Mouse (Mus musculus) intestine, embryonic 16.5 days (tissue): ENCODE measurements around the gene E030025P04Rik. TPM values are rescaled to one million over a fixed set of nuclear protein-coding genes. Genes with fewer than 3 reads are reported as not detected.
A peak's percentile ranks its signal among the peaks of the same experiment; 100 is the strongest.

Experiments
- ATAC-seq: fragments of 200-750 bp; cut with Nextera tagmentation; 2 replicates; pipeline ENCODE4 v1.8.0; 2017; ENCODE audit warnings: moderate TSS enrichment, moderate library complexity
- H3K27ac ChIP-seq: fragments of 300-500 bp; sonication (generic); 2 replicates; pipeline ENCODE4 v1.5.1; 2014; ENCODE audit warnings: mild to moderate bottlenecking, low read length
- H3K27me3 ChIP-seq: fragments of 300-500 bp; sonication (generic); replicated peaks from 2 replicates; pipeline ENCODE4 v1.6.1; 2014; ENCODE audit warnings: low read length, control low read depth, mixed read lengths; ENCODE audit not compliant: control insufficient read depth, insufficient read depth
- H3K36me3 ChIP-seq: fragments of 300-500 bp; sonication (generic); 2 replicates; pipeline ENCODE4 v1.6.1; 2014; ENCODE audit warnings: low read length, control low read depth; ENCODE audit not compliant: control insufficient read depth, insufficient read depth
- H3K4me1 ChIP-seq: fragments of 300-500 bp; sonication (generic); 2 replicates; pipeline ENCODE4 v1.6.1; 2014; ENCODE audit warnings: low read length, control low read depth, mixed read lengths; ENCODE audit not compliant: control insufficient read depth, insufficient read depth
- H3K4me2 ChIP-seq: fragments of 300-500 bp; sonication (generic); 2 replicates; pipeline ENCODE4 v1.6.1; 2014; ENCODE audit warnings: low read depth, low read length, control low read depth
- H3K4me3 ChIP-seq: fragments of 300-500 bp; sonication (generic); 2 replicates; pipeline ENCODE4 v1.5.1; 2014; ENCODE audit warnings: mild to moderate bottlenecking, low read length
- H3K9ac ChIP-seq: fragments of 300-500 bp; sonication (generic); 2 replicates; pipeline ENCODE4 v1.6.1; 2014; ENCODE audit warnings: low read depth, low read length
- H3K9me3 ChIP-seq: fragments of 300-500 bp; sonication (generic); 2 replicates; pipeline ENCODE4 v1.6.1; 2016; ENCODE audit warnings: low read length, control low read depth; ENCODE audit not compliant: control insufficient read depth
- WGBS: fragments of 180-500 bp; shearing (Covaris S2); extraction: QIAGEN DNeasy Blood & Tissue Kit; methylation state at CpG from one replicate; pipeline ENCODE4 v1.1.7; 2014; 5-methylcytosine and 5-hydroxymethylcytosine counted together
- polyA plus RNA-seq: library from polyadenylated mRNA; unstranded; fragments of >200 nt; fragmentation: Nextera tagmentation; extraction: Ambion mirVana; gene quantifications from 2 replicates; pipeline ENCODE4 v1.2.1, GENCODE M21; 2015

E030025P04Rik gene
- polyA plus RNA-seq, 1 experiment from 2014 or later: not detected

DNA sequence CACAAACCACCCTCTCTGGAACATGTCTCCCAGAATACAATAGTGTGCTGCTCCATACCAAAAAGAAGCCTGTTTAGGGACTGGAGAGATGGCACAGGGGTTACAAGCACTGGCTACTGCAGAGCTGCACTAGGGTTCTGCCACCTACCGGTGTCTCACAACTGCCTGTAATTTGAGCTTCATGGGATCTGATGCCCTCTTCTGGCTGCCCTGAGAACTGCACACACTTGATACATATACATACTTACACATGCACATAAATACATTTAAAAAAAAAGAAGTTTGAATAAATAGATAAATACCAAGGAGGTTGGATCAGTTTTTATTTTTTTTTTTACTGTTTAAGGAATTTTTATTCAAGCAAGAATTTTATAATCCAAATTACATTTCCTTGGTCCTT is 28.1 kb upstream of the E030025P04Rik start:
- Histone ChIP-seq H3K9me3 (peaks cover 4% of the 10 kb centered on the region; the same call in 1 of the 2 replicates), H3K9ac (no peak overlapping the region), H3K36me3 (no peaks in the 10 kb centered on the region; the same call in 1 of the 2 replicates), H3K4me1 (no peaks in the 10 kb centered on the region), H3K27ac (no peak overlapping the region), H3K27me3 (no peaks in the 10 kb centered on the region), H3K4me2 (no peak overlapping the region), H3K4me3 (no peak overlapping the region)
- ATAC-seq: no peak
- 81% methylated on average over 1 of the region's 1 CpGs for WGBS

DNA sequence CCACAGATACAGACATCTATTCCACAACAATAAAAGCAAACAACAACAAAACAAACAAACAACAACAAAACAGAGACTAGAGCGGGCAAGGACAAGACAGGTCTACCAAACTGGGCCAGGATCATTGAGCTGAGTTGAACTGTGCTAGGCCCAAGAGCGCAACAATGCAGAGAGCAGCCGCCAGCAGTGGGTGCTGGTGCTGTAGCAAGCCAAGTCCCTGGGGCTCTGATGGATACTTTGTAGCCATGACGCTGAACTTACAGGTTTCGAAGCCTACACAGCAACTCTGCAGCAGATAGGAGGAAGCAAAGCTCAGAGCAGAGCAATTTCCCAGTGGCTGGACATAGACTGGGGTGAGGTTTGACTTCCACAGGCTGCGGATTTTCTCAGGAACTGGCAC is 26.6 kb upstream of the E030025P04Rik start:
- H3K36me3 ChIP-seq: no peaks in the 10 kb centered on the region; the same call in 1 of the 2 replicates
- no peak overlapping the region for H3K27ac ChIP-seq
- 94% methylated on average over 6 of the region's 6 CpGs for WGBS
- H3K9ac ChIP-seq: no peak overlapping the region
- no peaks in the 10 kb centered on the region for H3K27me3 ChIP-seq
- no peak overlapping the region for H3K4me3 ChIP-seq
- H3K9me3 ChIP-seq: peaks cover 4% of the 10 kb centered on the region; the same call in 1 of the 2 replicates
- no peak overlapping the region for H3K4me2 ChIP-seq
- no peaks in the 10 kb centered on the region for H3K4me1 ChIP-seq
- ATAC-seq: no peak

DNA sequence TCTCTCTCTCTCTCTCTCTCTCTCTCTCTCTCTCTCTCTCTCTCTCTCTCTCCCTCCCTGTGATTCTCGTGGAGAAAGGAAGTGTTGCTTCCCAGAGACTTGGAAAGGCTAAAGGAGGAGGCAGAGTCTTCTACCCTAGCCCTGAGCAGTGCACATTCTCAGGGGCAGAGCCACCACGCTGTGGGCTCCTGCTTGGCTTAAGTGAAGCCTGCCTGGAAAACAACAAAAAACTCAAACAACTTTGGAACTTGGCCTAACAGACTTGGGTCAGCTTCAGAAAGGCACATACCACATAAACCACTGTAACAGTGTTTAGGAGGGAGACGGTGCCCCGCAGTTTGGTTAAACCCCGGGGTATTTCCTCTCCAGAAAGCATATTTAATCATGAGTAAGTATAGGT is 13.5 kb upstream of the E030025P04Rik start:
- Histone ChIP-seq H3K36me3 (no peaks in the 10 kb centered on the region), H3K27ac (no peak overlapping the region), H3K9ac (no peak overlapping the region), H3K4me2 (no peak overlapping the region), H3K4me3 (no peak overlapping the region), H3K27me3 (no peaks in the 10 kb centered on the region), H3K4me1 (no peaks in the 10 kb centered on the region), H3K9me3 (no peaks in the 10 kb centered on the region)
- WGBS: 63% methylated on average over 5 of the region's 5 CpGs
- ATAC-seq: no peak

DNA sequence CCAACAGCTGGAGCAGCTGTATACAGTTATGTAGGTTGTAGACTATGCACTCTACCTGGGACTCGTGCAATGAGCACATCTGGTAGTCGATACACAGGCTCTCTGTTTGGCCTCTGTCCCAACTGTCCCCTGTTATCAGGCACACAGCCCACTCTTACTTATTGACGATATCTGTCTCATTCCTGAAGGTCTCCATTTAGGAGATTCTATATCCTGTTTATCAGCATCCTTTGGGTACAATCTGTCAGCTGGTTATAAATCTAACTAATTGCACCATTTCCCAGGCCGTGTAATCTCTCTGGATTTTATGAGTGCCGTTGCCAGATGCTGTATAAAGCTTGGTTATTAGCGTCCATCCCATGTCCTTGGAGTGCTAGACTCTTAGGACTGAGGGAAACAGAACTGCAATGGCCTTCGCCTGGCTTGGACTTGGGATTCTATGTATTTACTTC is 747 bp upstream of the E030025P04Rik start:
- Histone ChIP-seq H3K27ac (no peak overlapping the region), H3K4me2 (no peak overlapping the region), H3K27me3 (no peaks in the 10 kb centered on the region), H3K9ac (no peak overlapping the region), H3K36me3 (no peaks in the 10 kb centered on the region), H3K9me3 (no peaks in the 10 kb centered on the region), H3K4me1 (no peaks in the 10 kb centered on the region), H3K4me3 (no peak overlapping the region)
- WGBS: 27% methylated on average over 7 of the region's 7 CpGs
- ATAC-seq: peak; percentile 73

DNA sequence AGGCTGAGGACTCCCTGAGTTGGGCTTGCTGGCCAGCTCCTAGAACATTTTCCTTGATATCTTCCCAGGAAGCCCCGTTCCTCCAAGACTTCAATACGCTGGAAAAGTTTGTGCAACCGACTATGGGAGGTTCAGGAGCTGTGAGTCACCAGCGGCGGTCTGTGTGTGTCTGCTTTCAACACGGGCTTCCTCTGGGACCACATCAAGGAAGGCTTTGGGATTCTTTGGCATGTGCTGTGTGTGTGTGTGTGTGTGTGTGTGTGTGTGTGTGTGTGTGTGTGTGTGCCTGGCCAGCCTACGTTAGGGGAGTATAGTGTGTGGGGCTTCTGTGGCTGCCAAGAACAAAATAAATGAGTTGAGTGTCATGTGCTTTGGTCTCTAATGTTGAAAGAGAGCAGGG is 17.7 kb downstream of the E030025P04Rik start:
- Histone ChIP-seq H3K9me3 (no peaks in the 10 kb centered on the region), H3K4me3 (no peak overlapping the region), H3K9ac (no peak overlapping the region), H3K4me2 (no peak overlapping the region), H3K27me3 (no peaks in the 10 kb centered on the region), H3K4me1 (no peaks in the 10 kb centered on the region), H3K27ac (no peak overlapping the region), H3K36me3 (no peaks in the 10 kb centered on the region)
- no peak for ATAC-seq
- WGBS: 78% methylated on average over 7 of the region's 7 CpGs

DNA sequence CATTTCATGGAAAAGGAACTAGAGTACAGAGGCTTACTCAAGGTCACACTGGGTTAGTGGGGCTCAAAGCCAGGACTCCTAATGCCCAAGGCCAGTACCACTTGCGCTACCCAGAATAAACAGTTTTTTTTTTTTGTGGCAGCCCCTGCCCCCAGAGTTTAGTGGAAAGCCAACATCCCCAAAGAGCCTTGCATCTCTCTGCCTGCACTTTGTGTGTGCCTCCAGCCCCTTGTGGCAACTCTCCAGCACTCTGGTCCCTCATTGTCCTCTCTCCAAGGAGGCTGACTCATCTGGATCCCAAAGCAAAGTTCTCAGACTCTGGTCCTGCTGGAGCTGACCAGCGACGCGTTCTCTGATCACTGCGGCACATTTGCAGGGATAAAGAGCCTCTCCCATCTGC is 18.7 kb downstream of the E030025P04Rik start:
- no peak overlapping the region for H3K4me3 ChIP-seq
- H3K27ac ChIP-seq: no peak overlapping the region
- no peak overlapping the region for H3K9ac ChIP-seq
- WGBS: 71% methylated on average over 5 of the region's 5 CpGs
- no peaks in the 10 kb centered on the region for H3K36me3 ChIP-seq
- H3K4me2 ChIP-seq: no peak overlapping the region
- H3K4me1 ChIP-seq: no peaks in the 10 kb centered on the region
- ATAC-seq: no peak
- H3K9me3 ChIP-seq: no peaks in the 10 kb centered on the region
- no peaks in the 10 kb centered on the region for H3K27me3 ChIP-seq

DNA sequence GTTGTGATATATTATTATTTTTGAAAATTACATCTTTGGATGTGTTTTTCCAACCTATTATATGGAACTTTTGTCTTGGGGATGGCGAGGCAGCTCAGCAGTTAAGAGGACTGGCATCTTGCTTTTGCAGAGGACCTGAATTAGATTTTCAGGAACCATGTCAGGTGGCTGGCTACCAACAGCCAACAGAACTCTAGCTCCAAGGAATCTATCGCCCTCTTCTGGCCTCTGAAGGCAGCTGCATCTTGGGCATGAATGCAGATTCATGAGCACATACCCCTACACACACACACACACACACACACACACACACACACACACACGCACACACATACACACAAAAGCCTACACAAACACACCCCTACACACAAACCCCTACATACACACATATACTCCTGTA is 19.9 kb downstream of the E030025P04Rik start:
- Histone ChIP-seq H3K36me3 (no peaks in the 10 kb centered on the region), H3K4me3 (no peak overlapping the region), H3K4me2 (no peak overlapping the region), H3K27me3 (no peaks in the 10 kb centered on the region), H3K4me1 (no peaks in the 10 kb centered on the region), H3K9me3 (no peaks in the 10 kb centered on the region), H3K27ac (no peak overlapping the region), H3K9ac (no peak overlapping the region)
- no peak for ATAC-seq
- WGBS: 66% methylated on average over 3 of the region's 3 CpGs

DNA sequence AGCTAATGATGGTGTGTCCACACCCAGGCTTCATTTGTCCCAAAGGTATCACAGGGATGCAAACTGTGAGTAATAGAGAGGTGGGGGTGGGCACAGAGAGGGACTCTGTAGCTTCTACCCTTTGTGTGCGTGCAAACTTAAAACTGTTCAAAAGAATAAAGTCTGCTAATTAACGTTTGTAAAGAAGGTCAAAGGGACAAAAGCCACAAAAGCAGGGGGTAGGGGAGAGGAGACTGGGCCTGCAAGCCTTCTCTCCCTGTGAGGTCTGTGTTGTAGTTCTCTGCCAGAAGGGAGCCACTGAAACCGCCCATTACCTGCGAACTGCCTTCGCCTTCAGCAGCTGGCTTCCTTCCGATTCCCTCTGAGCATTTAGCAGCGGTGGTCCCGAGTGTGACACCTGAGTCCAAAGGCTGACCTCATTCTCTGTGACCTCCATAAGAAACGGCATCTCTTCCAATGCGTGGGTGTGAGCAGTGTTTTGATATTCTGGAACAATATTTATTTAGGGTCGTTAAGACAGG is 34.3 kb downstream of the E030025P04Rik start:
- H3K9ac ChIP-seq: no peak overlapping the region
- no peak for ATAC-seq
- H3K4me2 ChIP-seq: no peak overlapping the region
- WGBS: 36% methylated on average over 11 of the region's 11 CpGs
- H3K4me3 ChIP-seq: no peak overlapping the region
- no peaks in the 10 kb centered on the region for H3K4me1 ChIP-seq
- H3K9me3 ChIP-seq: no peaks in the 10 kb centered on the region
- no peak overlapping the region for H3K27ac ChIP-seq
- H3K27me3 ChIP-seq: no peaks in the 10 kb centered on the region
- H3K36me3 ChIP-seq: no peaks in the 10 kb centered on the region

DNA sequence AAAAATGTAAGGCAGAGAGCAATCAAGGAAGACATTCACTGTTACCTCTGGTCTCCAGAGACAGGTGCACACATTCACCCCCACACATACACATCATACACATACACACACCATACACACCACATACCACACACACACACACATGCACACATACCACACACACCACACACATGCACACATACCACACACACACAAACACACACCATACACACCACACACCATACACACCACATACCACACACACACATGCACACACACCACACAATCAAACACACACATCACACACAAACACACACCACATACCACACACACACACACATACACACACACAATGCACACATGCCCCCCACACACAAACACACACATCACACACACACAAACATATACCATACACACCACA is 35.1 kb downstream of the E030025P04Rik start:
- ATAC-seq: no peak
- Histone ChIP-seq H3K9ac (no peak overlapping the region), H3K36me3 (no peaks in the 10 kb centered on the region), H3K27ac (no peak overlapping the region), H3K9me3 (no peaks in the 10 kb centered on the region), H3K4me2 (no peak overlapping the region), H3K4me3 (no peak overlapping the region), H3K4me1 (no peaks in the 10 kb centered on the region), H3K27me3 (no peaks in the 10 kb centered on the region)

DNA sequence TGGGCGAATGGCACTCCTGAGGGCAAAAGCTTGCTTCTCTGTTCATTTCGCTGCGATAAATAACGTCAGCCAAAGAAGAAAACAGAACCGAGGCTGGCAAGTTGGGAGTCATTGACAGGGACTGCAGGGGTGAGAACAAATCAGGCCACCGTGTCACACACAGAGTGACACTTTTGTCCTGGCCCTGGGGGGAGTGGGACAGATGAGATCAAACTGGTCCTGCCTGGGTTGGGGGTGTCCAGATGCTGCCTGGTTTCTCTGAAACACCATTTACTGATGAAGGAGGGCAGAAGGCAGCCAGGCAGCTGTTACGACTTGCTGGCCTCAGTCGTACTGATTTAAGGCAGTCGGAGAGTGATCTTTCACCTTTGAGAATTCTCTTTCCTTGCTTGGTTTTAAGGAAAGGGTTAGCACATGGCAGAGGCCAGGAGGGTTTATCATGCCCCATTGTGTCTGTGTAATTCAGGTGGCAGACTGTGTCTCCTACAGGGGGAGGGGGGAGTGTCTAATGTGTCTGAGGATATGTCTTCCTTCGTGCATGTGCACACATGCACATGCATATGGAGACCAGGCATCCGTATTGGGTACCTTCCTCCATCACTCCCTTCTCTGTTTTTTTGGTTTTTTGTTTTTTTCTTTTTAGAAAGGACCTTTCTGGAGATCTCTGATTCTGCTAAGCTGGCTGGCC is 36.5 kb downstream of the E030025P04Rik start:
- Histone ChIP-seq H3K9ac (no peak overlapping the region), H3K36me3 (no peaks in the 10 kb centered on the region), H3K4me2 (no peak overlapping the region), H3K4me3 (no peak overlapping the region), H3K27ac (no peak overlapping the region), H3K27me3 (no peaks in the 10 kb centered on the region), H3K4me1 (no peaks in the 10 kb centered on the region), H3K9me3 (no peaks in the 10 kb centered on the region)
- WGBS: 56% methylated on average over 11 of the region's 11 CpGs
- no peak for ATAC-seq
